Mouse (Mus musculus): ENCODE measurements around the gene Ovgp1.
"Not testable (repeated sequence)": the region's sequence is repeated elsewhere in the genome, so short reads cannot be mapped to it uniquely, and the experiment has no call there.

Gene Ovgp1

DNA sequence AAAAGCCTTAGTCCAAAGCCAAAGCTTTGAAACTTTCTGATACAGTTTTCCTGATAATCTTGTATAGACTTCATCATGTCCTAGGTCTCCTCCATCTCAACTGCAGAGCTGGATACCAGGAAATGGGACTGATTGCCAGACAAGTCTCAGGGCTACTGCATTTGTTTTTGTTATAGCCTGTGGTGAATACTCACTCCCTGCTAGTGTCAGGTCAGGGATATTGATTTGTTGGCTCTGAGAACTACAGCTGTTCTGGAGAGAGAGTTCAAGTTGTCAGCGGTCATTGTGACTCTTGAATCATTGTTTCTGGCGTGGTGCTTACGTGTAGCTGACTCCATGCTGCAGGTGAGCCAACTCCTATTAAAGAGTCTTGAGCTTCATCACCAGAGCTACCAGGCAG is at the start of gene Ovgp1:
Ovgp1 (plus strand) TSS at position 301 of the 400 bp plus-strand sequence.
- no peak for DNase-seq (ENCODE audit: low read depth)

DNA sequence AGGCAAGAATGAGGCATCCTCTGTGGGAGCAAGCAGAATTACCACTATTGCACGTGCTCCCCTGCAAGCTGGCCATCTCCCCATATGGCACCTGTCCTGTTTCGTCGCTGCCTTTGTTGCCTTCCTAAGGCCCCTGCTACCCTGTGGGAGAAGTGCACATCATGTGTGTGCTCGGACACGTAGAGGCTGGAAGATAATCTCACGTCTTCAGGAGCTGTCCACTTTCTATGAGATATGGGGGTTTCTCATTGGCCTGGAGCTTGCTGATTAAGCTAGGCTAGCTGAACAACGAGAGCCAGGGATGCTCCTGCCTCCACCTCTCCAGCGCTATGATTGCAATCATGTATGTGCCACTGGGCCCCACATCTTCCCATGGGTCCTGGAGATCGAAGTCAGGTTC is 48.9 kb upstream of the Ovgp1 start:
- no peak for DNase-seq (ENCODE audit: low read depth)

DNA sequence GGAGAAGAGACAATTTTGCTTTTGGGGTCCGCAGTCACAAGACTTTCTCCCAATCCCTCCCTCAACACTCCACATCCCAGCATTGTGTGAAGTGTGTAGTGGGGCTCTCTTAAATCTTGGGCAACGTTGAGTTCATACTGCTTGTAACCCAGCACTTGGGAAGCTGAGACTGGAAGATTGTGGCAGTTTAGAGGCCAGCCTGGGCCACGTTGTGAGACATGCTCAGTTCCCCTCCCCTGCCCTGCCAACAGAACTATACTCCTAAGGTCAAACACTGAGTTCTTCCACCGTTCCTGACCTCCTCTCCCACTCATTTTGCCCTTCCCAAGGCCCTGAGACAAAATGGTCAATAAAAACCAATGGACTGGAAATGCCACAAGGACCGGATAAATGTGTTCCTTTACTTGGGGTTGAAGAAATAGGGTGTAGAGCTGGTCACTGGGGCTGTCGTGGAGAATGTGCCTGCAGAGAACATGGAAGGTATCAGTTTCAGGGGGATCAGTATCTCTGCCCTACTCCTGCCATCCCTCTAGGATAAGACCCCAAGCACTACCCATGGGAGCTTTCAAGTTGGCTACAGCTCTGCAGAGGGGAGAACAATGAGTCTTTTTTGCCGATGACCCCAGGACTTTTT is 45.8 kb upstream of the Ovgp1 start:
- DNase-seq (ENCODE audit: low read depth), result no peak

DNA sequence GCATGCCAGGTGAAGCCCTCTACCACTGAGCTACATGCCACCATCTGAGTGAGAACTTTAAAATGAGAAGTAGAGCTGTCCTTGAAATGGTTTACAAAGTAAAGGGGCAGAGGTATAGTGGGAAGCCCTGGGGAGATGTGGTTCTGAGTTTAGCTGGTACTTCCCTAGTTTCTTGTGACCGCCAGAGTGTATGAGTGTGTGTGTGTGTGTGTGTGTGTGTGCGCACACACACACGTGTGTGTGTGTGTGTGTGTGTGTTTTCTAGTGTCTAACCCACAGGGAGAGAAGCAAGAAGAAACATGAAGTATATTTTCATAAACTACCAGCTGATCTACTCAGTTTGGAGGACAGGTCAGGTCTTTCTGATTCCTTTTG is 45.3 kb upstream of the Ovgp1 start:
- no peak for DNase-seq (ENCODE audit: low read depth)

DNA sequence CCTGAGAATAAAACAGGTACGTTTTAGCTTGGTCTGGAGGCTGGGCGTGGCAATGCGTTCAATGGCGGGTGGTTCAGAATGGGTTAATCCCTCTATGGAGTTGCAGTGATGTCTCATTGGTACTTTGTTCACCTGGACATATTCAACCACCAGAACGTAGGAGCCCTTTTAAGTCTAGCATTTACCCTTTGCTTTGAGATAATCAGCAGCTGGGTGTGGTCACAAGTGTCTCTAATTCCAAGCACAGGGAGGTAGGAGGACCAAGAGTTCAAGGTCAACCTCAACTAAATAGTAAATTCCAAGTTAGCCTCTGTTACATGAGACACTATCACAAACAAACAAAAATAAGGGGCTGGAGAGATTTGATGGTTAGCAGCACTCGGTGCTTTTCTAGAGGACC is 44.7 kb upstream of the Ovgp1 start:
- DNase-seq (ENCODE audit: low read depth), result no peak

DNA sequence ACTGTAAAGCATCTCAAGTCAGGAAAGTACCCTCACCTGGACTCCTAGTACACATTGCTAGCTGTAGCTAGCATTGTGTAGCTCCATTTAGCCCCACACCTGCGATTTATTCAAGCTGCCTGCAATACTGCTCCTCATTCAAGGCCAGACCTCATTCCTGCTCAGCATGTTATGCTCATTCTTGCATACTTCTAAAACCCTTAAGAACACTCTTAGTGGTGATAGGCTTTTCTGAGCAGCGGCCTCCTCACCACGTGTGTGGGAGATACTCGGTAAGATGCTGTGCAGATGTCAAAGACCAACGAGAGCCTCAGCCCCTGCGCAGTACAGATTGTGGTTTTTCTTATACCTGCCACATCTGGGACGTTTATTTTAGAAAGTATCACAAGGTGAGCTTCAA is 43.7 kb upstream of the Ovgp1 start:
- no peak for DNase-seq (ENCODE audit: low read depth)

DNA sequence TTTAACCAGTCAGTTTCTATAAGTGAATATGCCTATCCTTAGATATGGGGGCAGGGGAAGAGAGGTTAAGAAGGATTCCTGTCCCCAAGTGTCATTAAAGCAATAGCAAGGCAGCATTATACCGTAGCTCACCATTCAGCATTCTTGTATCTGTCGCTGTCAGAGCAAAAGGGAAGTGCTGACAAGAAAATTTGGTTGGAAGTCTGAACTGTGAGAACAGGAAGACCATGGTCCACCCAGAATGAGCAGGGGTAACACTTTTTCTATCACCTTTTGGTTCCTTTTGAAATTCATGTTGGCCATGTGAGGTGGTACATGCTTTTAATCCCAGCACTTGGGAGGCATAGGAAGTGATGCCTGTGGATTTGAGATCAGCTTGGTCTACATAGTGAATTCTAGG is 42.4 kb upstream of the Ovgp1 start:
- no peak for DNase-seq (ENCODE audit: low read depth)

DNA sequence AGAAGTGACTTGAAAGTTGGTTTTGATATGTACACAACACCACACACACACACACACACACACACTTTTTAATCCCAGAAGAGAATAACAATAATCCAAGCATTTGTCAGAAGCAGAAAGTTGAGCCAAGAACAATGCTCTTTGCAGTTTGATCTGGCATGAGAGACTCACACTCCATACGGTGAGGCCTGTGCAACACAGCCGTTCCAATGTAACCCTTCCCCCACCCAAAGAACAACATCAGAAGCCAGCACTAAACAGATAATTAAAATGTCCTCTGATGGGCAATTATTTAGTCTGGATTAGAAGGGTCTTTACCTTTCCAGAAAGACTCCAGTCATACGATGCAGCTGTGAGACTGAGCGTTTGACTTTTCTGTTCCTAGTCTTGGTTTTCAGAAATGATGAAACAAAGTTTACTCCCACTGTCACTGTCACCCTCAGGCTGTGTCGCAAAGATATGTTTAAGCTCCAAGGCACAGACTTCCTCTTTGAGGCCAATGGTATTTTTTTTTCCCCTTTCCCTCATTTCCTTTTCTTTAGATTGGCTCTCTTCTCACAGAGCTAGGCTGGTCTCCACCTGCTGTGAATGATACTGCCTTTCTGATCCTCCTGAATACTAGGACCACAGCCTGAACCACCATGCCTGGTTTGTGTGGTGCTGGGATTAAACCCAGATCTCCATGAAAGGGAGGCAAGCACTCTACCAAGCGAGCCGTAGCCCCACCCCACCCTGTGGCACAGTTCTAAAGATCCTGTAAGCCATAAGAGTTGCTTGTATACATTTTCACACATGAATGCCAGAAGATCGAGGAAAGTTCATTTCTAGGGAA is 41.1 kb upstream of the Ovgp1 start, which contains the start of gene I830077J02Rik:
I830077J02Rik (minus strand) TSS at position 425 of the 832 bp plus-strand sequence.
- no peak for DNase-seq (ENCODE audit: low read depth)

DNA sequence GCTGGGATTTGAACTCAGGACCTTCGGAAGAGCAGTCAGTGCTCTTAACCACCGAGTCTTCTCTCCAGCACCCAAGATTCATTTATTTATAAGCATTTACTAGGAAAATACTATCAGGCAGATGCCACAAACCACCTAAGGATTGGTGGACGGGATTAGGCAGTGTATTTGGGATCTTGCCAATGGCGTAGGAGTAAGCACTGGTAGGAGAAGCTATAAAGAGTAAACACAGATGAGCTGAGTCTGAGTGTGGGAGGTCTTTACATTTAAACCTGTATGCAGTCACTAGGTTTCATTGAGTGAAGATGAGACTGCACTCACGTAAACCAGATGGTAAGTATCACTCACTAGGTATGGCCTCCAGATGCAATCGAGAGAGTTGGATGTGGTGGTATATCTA is 39.6 kb upstream of the Ovgp1 start:
- no peak for DNase-seq (ENCODE audit: low read depth)

DNA sequence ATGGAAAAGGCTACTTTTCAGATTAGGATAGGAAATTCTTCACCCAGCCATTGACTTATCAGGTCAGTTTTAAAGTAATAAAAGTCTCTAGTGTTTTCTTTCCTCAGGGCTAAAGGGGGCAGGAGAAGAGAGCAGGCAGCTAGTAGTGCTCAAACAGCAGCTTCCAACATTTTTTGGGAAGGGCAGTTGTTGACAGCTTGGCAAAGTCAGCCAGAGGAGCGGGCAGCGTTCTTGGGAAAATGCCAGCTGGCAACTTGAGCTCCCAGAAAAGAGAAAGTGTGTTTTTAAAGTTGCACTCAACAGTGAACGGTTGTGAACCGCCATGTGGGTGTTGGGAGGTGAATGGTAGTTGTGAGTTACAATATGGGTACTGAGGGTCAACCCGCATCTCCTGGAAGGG is 38.5 kb upstream of the Ovgp1 start:
- DNase-seq (ENCODE audit: low read depth), result no peak

DNA sequence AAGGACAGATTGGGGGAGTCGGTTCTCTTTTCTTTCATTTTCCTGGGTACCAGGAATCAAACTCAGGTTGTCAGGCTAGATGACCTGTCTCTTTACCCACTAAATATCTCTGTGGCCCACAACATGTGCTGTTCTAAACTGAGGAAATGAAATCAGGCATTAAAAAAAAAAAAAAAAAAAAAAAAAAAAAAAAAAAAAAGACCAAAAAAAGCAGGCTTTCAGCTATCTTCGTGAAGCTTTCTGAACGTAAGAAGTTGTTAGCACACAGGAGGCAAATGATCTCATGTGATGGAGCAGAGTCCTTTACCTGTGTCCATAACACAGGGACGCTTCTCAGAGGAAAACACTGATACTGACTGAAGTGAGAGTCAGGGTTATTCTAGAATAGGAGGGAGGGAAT is 37.4 kb upstream of the Ovgp1 start:
- DNase-seq (ENCODE audit: low read depth), result no peak

DNA sequence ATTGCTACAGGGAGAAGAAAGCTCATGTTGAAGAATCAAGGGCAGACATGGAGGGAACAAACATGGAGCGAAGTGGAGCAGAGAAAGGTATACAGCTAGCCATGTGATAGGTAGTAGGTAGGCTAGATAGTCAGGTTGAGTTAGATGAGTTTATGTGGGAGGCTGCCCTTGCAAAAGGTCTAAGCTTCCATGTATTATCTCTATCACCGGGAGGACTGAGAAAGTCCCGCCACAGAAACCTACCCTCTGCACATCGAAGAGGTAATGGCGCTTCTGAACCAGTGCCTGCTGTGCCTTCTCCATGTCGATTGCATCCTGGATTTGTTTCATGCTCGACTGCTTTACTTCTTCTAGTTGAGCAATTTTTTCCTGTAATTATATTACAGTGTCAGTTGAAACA is 22.2 kb upstream of the Ovgp1 start:
- no peak for DNase-seq (ENCODE audit: low read depth)

DNA sequence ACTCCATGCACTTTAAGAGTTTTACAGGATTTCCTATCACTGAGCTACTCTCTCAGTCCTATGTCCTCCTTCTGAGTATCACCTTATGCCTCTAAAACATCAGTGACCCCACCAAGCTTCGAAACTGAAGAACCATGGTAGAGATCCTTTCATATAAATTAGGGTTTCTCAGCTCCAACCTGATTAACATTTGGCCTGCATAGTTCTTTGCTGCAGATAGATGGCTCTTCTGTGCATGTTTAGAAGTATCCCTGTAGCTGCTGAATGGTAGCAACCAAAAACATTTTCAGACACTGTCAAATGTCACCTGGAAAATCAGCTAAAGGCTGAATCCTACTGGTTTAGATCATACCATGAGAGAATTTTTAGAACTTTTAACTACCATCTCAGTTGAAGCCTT is 16.3 kb upstream of the Ovgp1 start:
- DNase-seq (ENCODE audit: low read depth), result no peak

DNA sequence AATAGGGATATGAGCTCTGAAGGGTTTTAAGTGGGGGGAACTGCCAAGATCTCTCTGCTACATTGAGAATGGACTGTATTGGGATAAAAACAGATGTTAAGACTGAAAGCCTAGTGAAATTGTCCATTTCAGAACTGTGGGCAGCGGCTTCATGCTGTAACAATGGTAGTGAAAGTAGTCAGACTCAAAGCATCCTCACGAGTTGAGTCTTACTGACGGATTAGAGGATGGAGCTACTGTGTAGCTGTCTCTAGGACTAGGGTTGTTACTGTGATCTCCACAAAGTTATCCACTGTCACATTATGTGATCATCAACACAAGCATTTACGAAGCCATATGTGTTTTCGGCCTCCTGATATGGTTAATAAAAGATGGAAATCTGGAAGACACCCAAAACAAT is 15.3 kb upstream of the Ovgp1 start:
- no peak for DNase-seq (ENCODE audit: low read depth)

DNA sequence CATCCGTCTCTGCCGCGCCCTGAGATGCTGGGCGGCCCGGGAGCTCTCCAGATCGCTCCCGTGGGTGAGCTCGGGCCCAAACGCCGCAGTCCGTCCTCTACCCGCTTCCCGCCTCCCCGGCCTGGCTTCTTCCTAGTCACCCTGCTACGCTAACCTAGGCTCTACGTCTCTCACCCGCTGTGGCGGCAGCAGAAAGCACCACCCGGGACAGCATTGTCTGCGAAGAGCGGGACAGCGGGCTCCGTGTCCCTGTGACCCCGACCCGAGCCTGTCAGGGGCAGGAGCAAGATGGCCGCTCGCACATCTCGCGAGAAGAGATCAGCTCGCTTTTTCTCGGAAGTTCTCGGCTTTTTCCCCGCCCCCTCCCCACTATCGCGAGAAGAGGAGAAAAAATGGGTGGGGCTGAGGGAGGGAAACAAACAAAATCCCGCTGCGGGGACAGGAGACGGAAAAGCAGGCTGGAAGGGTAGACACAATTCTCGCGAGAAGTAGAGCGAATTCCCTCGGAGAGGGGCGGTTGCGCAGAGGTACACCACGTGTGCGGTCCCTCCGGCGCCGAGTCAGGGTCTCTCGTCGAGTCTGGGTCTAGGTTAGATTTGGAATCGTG is 14.4 kb upstream of the Ovgp1 start, which contains the start of gene Wdr77:
Wdr77 (plus strand) TSS at position 396 of the 607 bp plus-strand sequence.
- DNase-seq (ENCODE audit: low read depth), result peak; percentile 100

DNA sequence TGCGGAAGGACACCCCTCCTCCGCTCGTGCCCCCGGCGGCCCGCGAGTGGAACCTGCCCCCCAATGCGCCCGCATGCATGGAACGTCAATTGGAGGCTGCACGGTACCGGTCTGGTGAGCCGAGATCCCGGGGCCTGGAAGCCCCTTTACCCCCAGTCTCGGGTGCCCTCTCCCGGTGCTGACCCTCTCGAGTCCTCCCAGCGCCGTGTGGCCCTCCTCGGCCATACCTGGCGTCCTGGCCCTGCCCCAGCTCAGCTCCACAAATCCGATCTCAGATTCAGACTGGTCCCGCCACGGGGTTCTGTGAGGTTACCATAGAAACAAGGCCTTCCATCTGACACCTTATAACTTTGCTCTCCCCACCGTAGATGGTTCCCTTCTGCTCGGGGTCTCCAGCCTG is 13.9 kb upstream of the Ovgp1 start:
- DNase-seq (ENCODE audit: low read depth), result peak; percentile 28

DNA sequence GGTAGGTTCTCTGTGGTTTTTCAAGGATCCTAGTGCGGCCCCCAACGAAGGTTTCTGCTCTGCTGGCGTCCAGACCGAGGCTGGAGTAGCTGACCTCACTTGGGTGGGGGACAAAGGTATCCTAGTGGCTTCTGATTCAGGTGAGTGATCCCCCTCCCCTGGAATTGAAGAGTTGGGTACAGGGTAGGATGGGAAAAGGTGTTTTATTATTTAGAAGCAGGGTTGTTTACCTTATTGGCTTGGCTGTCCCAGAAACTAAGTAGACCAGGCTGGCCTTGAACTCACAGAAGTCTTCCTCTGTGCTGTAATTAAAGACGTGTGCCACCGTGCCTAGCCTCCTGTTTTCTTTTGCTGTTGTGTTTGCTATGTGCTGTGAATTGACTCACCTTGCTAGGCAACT is 13.5 kb upstream of the Ovgp1 start, which contains the start of gene Atp5f1:
Atp5f1 (minus strand) TSS at position 101 of the 400 bp plus-strand sequence.
- no peak for DNase-seq (ENCODE audit: low read depth)

DNA sequence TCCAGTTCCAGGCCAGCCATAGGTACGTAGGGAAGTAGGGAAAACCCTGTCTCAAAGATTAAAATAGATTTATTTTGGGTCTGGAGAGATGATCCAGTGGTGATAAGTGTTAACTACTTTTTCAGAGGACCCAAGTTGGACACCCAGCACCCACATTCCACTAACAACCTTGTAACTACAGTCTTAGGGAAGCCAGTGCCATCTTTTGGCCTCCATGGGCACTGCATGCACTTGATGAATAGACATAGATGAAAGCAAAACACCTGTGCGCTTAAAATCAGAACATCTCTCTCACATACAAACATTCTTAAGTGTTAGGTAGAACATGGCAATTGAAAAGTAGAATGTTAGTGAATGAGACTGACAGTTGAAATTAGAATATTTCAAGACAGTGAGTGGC is 12.8 kb upstream of the Ovgp1 start:
- no peak for DNase-seq (ENCODE audit: low read depth)

DNA sequence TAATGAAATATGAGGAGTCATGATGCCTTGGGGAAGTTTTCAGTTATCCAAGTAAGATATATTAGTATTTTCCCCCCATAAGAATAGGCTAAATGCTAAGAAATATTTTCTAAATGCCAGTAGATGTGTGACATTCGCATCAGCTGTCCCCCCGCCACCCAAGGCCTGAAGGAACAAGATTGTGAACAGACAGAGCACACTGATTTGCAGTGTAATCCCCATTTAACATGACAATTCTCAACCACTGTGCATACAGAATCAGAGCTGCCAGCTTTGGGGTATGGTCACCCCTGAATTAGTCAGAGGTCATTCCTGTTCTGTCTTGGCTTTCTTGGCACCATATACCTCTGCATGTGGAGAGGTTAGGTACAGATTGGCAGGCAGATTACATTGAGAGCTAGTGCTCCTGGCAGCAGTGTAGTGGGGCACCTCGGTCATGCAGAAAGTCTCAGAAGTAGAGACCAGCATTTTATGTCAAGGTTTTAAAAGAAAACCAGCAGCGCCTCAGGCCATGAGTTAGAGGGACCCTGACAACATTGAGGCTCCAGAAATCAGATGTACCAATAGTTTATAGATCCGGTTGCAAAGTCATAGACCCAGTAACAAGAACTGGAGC is 1.6 kb upstream of the Ovgp1 start:
- no peak for DNase-seq (ENCODE audit: low read depth)

DNA sequence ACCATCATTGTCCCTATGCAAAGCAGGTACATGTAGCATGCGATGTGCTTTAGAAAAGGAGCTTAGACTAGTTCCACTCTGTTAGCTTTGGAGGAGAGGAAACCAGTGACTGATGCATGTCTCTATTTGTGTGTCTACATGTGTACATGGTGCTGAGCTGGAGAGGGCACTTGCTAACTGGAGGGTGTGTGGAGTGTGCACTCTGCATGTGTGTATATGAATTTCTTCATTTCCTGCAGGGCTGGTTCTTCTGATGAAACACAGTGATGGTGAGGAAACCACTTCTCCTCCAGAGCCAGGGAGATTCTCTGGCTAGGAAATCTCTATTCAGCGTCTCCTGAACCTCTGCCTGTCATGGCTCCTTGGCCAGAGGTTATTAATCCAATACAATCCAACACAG is 663 bp downstream of the Ovgp1 start:
- DNase-seq (ENCODE audit: low read depth), result no peak

DNA sequence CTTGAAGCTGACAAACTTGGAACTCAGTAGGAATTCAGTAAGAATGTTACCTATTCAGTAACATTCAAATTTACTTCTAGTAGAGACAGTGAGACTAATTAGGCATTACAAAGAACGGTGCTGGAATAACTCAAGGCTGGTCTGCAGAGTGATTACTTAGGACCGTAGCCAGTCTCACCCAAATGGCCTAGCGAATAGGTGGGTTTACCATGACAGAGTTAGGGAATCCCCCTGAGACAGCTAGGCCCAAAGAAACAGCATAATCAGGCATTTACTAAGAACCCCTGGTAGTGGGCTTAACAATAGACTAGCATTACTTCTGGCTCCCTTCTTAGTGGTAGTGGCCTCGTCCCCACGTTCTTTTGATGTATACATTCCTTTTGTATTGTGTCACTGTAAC is 16.1 kb downstream of the Ovgp1 start:
- DNase-seq (ENCODE audit: low read depth), result not testable (repeated sequence)

DNA sequence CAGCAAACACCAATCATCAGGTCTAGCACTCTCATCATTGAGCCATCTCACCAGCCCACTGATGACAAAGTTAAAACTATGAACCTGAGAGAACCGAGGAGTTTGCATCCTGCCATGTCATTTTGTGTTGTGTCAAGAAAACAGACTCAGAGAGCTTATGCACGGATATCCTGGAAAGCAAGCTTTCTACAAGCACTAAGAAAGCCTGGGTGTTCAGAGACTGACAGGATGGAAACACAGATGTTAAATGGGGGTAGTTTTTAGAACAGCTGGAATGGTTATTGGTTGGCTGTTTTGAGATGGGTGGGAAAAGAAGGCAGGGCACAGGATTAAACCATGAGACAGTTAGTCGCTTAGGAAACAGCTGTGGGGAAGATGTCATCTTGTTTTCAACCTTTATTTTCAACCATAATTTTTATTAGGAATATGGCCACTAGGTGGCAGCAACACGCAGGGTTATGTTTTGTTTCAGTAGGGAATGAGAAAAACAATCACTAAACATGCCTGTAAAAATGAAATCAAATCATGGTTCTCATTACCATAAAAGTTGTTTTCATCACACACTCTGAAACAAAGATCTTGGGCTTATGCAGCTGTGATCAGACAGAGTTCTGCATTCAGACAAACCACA is 18.3 kb downstream of the Ovgp1 start:
- DNase-seq (ENCODE audit: low read depth), result peak; percentile 42

Measured in c-Kit-positive CD71-positive TER-119-negative erythroid progenitor cells, embryonic 14.5 days (primary cell).